Mouse (Mus musculus): ENCODE results near the gene Tle4. TPM values are rescaled to one million over a fixed set of nuclear protein-coding genes. Genes with fewer than 3 reads are reported as not detected.

Tle4 gene
- polyA plus RNA-seq, 1 experiment from 2014 or later = 21.1 TPM

DNA sequence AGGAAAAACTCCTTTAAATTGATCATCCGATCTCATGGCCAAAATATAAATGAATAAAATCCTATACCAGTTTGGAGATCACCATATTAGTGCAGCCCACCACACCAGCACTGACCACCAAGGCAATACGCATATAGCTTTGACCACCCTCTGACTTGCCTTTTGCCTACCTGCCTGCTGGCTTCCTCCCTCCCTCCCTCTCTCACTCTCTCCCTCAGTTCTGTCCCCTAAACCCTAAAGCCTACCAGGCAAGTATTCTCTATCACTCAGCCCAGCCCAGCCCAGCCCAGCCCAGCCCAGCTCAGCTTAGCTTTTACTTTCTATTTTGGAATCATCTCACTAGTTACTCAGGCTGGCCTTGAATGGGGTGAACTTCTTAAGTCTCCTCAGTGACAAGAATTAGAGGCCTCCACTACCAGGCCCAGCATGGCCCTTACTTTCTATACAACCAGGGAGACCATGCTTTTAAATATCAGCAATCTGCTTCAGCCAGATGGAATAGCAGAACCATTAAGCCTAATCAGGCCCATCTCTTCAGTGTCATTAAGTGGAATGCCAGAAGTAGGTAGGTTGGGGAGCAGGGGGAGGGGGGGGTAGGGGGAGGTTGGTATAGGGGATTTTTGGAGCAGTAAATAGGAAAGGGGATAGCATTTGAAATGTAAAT lies 91.8 kb downstream of the Tle4 start:
- no peak for ATAC-seq (ENCODE audit: insufficient number of reproducible peaks, insufficient read depth, low FRiP score, low read depth)

DNA sequence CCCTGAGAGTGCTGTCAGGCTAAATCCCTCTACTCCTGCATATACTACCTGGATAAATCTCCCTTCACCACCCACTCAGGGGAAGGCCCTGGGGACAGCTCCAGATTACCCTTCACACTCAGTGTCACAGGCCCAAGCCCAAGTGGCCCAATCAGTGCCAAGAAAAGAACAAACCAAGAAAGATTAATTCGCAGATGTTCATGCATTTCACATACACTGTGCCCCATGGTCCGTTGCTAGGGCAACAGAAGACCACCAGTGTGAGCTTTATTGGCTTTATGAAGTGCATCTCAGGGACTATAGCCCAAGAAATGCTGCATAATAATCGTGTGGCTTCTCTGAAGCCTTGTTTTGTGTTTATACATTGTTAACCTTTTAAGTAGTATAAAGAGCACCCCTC lies 92.5 kb downstream of the Tle4 start:
- ATAC-seq (ENCODE audit: insufficient number of reproducible peaks, insufficient read depth, low FRiP score, low read depth) = no peak
- Histone ChIP-seq H3K9me3 (ENCODE audit: control insufficient read depth, low read depth, low read length) (no peaks in the 10 kb centered on the region), H3K36me3 (ENCODE audit: control insufficient read depth, insufficient read depth, low read length) (no peaks in the 10 kb centered on the region), H3K4me2 (replicated peaks; ENCODE audit: low read depth, low read length) (no peak overlapping the region), H3K4me1 (ENCODE audit: control insufficient read depth, insufficient read depth, low read length) (0 out of 2 replicates have a peak, but pooled peaks cover 5% of the 10 kb centered on the region), H3K27me3 (ENCODE audit: control insufficient read depth, insufficient read depth, low read length) (no peaks in the 10 kb centered on the region), H3K4me3 (ENCODE audit: low read depth, low read length) (no peak overlapping the region), H3K9ac (replicated peaks; ENCODE audit: low read depth, low read length) (no peak overlapping the region), H3K27ac (ENCODE audit: low read length) (no peak overlapping the region)
- 77% methylated on average over 3 of the region's 3 CpGs for WGBS

More for the DNA sequence above, 91.8 kb downstream of the Tle4 start:
- Histone ChIP-seq H3K9ac (replicated peaks; ENCODE audit: low read depth, low read length) (no peak overlapping the region), H3K27ac (ENCODE audit: low read length) (no peak overlapping the region), H3K9me3 (ENCODE audit: control insufficient read depth, low read depth, low read length) (no peaks in the 10 kb centered on the region), H3K4me2 (replicated peaks; ENCODE audit: low read depth, low read length) (no peak overlapping the region), H3K4me1 (ENCODE audit: control insufficient read depth, insufficient read depth, low read length) (0 out of 2 replicates have a peak, but pooled peaks cover 5% of the 10 kb centered on the region), H3K4me3 (ENCODE audit: low read depth, low read length) (no peak overlapping the region), H3K27me3 (ENCODE audit: control insufficient read depth, insufficient read depth, low read length) (no peaks in the 10 kb centered on the region), H3K36me3 (ENCODE audit: control insufficient read depth, insufficient read depth, low read length) (no peaks in the 10 kb centered on the region)
- 96% methylated on average over 2 of the region's 2 CpGs for whole genome bisulfite sequencing

DNA sequence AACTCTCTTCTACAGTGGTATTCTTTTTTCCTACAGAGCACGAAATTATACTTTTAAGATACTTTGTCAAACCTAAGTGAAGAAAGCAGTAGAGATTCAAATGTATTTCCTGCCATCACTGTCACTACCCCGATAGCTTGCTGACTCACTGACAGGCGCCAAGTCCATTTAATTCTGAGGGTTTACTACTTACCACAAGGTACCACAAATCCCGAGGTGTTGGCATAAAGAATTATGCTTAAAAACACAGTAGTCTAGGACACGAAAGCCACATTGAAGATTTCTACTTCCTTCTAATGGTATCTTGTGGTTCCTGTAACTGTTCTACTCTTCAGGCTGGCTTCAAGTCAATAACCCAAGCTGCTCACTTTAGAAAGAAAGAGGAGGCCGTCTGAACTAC lies 94.0 kb downstream of the Tle4 start:
- H3K9ac ChIP-seq (replicated peaks; ENCODE audit: low read depth, low read length) = no peak overlapping the region
- no peak overlapping the region for H3K4me2 ChIP-seq (replicated peaks; ENCODE audit: low read depth, low read length)
- 75% methylated on average over 6 of the region's 6 CpGs for WGBS
- H3K4me1 ChIP-seq (ENCODE audit: control insufficient read depth, insufficient read depth, low read length) = 0 out of 2 replicates have a peak, but pooled peaks cover 5% of the 10 kb centered on the region
- no peak overlapping the region for H3K4me3 ChIP-seq (ENCODE audit: low read depth, low read length)
- H3K27me3 ChIP-seq (ENCODE audit: control insufficient read depth, insufficient read depth, low read length) = no peaks in the 10 kb centered on the region
- H3K36me3 ChIP-seq (ENCODE audit: control insufficient read depth, insufficient read depth, low read length) = no peaks in the 10 kb centered on the region
- no peak for ATAC-seq (ENCODE audit: insufficient number of reproducible peaks, insufficient read depth, low FRiP score, low read depth)
- no peaks in the 10 kb centered on the region for H3K9me3 ChIP-seq (ENCODE audit: control insufficient read depth, low read depth, low read length)
- H3K27ac ChIP-seq (ENCODE audit: low read length) = no peak overlapping the region

DNA sequence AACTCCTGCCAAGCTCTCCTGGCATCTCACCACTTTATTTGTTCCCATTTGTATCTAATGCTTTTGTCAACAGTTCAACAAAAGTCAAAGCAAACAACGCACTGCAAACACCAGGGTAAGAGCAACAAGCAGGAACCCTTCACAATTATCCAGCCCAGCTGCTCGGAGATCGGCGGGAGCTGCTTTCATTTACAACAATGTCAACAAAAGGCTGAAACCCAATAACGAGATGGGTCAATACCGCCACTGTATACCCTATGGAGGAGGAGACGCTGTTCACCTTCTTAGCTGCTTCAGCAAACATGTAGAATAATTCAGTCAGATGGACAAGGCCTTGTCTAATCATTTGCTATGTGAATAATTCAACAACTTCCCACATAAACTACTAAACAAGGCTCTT lies 95.6 kb downstream of the Tle4 start:
- no peak overlapping the region for H3K4me2 ChIP-seq (replicated peaks; ENCODE audit: low read depth, low read length)
- WGBS = 34% methylated on average over 7 of the region's 7 CpGs
- no peak overlapping the region for H3K4me3 ChIP-seq (ENCODE audit: low read depth, low read length)
- no peak overlapping the region for H3K27ac ChIP-seq (ENCODE audit: low read length)
- 0 out of 2 replicates have a peak, but pooled peaks cover 5% of the 10 kb centered on the region for H3K4me1 ChIP-seq (ENCODE audit: control insufficient read depth, insufficient read depth, low read length)
- H3K36me3 ChIP-seq (ENCODE audit: control insufficient read depth, insufficient read depth, low read length) = no peaks in the 10 kb centered on the region
- peak; percentile 23; the same call in 1 of the 2 replicates for ATAC-seq (ENCODE audit: insufficient number of reproducible peaks, insufficient read depth, low FRiP score, low read depth)
- no peaks in the 10 kb centered on the region for H3K9me3 ChIP-seq (ENCODE audit: control insufficient read depth, low read depth, low read length)
- no peak overlapping the region for H3K9ac ChIP-seq (replicated peaks; ENCODE audit: low read depth, low read length)
- no peaks in the 10 kb centered on the region for H3K27me3 ChIP-seq (ENCODE audit: control insufficient read depth, insufficient read depth, low read length)

DNA sequence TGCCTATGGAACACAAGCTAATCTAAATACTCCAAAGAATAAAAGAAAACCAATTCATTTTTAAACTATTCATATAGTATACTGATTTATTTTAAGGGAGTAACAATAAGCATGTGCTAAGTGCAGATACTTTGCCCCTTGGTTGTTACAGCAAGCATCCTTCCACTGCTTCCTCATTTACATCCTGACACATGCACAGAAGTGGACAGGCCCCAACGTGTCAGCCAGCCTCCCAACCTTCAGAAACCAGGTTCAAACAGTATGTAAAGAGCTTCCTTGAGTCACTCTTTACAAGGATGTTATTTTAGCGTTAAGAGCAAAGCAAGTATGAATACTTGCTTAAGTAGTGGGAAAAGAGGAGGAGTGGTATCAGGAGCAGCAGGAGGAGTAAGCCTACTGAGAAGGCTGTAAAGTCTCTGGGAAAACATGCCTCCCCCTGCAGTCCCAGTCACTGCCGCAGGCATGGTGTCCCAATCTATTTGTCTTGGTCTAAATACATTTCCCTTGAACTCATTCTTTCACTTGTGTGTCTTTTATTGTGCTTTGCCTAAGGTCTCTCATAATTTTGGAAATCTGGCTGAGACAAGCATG lies 97.9 kb downstream of the Tle4 start:
- Histone ChIP-seq H3K4me2 (replicated peaks; ENCODE audit: low read depth, low read length) (no peak overlapping the region), H3K9me3 (ENCODE audit: control insufficient read depth, low read depth, low read length) (no peaks in the 10 kb centered on the region), H3K27ac (ENCODE audit: low read length) (no peak overlapping the region), H3K4me3 (ENCODE audit: low read depth, low read length) (no peak overlapping the region), H3K4me1 (ENCODE audit: control insufficient read depth, insufficient read depth, low read length) (0 out of 2 replicates have a peak, but pooled peaks cover 5% of the 10 kb centered on the region), H3K9ac (replicated peaks; ENCODE audit: low read depth, low read length) (no peak overlapping the region), H3K36me3 (ENCODE audit: control insufficient read depth, insufficient read depth, low read length) (no peaks in the 10 kb centered on the region), H3K27me3 (ENCODE audit: control insufficient read depth, insufficient read depth, low read length) (no peaks in the 10 kb centered on the region)
- ATAC-seq (ENCODE audit: insufficient number of reproducible peaks, insufficient read depth, low FRiP score, low read depth) = no peak
- WGBS = 32% methylated on average over 3 of the region's 3 CpGs

DNA sequence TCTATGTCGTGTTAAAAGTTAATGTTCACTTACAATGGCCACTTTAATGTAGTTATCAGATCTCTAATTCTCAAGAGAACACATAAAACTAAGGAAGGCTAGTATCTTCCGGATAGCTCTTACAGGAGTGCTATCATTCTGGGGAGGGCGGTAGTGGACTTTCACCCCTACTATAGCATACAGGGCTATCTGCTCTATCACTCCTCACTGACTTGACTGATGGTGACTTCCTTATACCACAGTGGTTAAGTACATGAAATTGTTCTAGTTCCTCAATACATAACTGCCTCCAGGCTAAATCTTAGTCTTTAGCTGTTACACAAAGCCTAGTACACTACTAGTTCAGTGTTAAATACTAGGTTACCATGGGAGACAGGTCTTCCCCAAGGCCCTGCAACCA lies 104.8 kb downstream of the Tle4 start:
- no peaks in the 10 kb centered on the region for H3K27me3 ChIP-seq (ENCODE audit: control insufficient read depth, insufficient read depth, low read length)
- ATAC-seq (ENCODE audit: insufficient number of reproducible peaks, insufficient read depth, low FRiP score, low read depth) = no peak
- WGBS = 93% methylated on average over 3 of the region's 3 CpGs
- H3K4me1 ChIP-seq (ENCODE audit: control insufficient read depth, insufficient read depth, low read length) = no peaks in the 10 kb centered on the region
- H3K4me3 ChIP-seq (ENCODE audit: low read depth, low read length) = no peak overlapping the region
- no peaks in the 10 kb centered on the region for H3K36me3 ChIP-seq (ENCODE audit: control insufficient read depth, insufficient read depth, low read length)
- no peaks in the 10 kb centered on the region for H3K9me3 ChIP-seq (ENCODE audit: control insufficient read depth, low read depth, low read length)
- no peak overlapping the region for H3K9ac ChIP-seq (replicated peaks; ENCODE audit: low read depth, low read length)
- H3K27ac ChIP-seq (ENCODE audit: low read length) = no peak overlapping the region
- H3K4me2 ChIP-seq (replicated peaks; ENCODE audit: low read depth, low read length) = no peak overlapping the region

DNA sequence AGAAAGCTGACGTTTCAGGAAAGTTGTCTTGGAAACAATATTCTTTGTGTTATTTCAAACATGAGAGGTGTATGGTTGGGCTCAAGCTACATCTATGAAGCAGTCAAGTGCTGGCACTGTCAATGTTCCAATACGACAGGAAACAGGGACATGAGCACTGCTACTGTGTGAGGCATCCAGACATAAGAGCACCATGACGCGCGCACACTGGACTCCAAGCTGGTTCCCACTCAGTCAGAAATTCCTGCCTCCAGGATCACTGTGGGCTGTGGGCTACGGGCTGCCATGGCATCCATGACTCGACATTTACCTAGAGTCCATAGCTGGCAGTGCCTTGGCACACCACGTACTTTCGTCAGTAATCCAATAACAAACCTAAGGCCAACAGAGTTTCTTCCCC lies 110.7 kb downstream of the Tle4 start:
- Histone ChIP-seq H3K27ac (ENCODE audit: low read length) (no peak overlapping the region), H3K4me3 (ENCODE audit: low read depth, low read length) (no peak overlapping the region), H3K9ac (replicated peaks; ENCODE audit: low read depth, low read length) (no peak overlapping the region), H3K27me3 (ENCODE audit: control insufficient read depth, insufficient read depth, low read length) (no peaks in the 10 kb centered on the region), H3K4me2 (replicated peaks; ENCODE audit: low read depth, low read length) (no peak overlapping the region), H3K9me3 (ENCODE audit: control insufficient read depth, low read depth, low read length) (no peaks in the 10 kb centered on the region), H3K36me3 (ENCODE audit: control insufficient read depth, insufficient read depth, low read length) (no peaks in the 10 kb centered on the region), H3K4me1 (ENCODE audit: control insufficient read depth, insufficient read depth, low read length) (peaks cover 3% of the 10 kb centered on the region; the same call in 1 of the 2 replicates)
- WGBS = 81% methylated on average over 9 of the region's 9 CpGs
- no peak for ATAC-seq (ENCODE audit: insufficient number of reproducible peaks, insufficient read depth, low FRiP score, low read depth)

DNA sequence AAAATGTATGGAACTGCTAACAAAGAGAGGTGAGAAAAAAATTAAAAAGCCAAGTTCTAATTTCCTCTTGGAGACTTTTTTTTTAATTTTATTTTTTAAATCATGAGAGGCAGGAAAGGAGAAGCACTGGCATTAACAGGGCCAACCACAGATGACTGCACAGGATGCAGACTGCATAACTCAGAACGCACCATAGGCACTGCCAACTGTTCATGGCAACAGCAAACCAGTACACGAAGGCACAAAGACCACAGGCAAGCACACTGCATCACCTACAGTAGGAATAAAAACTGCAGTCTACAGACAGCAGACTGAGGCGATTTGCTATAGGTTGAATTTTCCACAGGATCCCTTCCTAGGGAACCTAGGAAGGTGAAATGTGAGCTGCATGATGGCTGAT lies 112.7 kb downstream of the Tle4 start:
- Histone ChIP-seq H3K4me1 (ENCODE audit: control insufficient read depth, insufficient read depth, low read length) (peaks cover 8% of the 10 kb centered on the region; the same call in 1 of the 2 replicates), H3K4me3 (ENCODE audit: low read depth, low read length) (no peak overlapping the region), H3K9ac (replicated peaks; ENCODE audit: low read depth, low read length) (no peak overlapping the region), H3K9me3 (ENCODE audit: control insufficient read depth, low read depth, low read length) (no peaks in the 10 kb centered on the region), H3K36me3 (ENCODE audit: control insufficient read depth, insufficient read depth, low read length) (no peaks in the 10 kb centered on the region), H3K27me3 (ENCODE audit: control insufficient read depth, insufficient read depth, low read length) (no peaks in the 10 kb centered on the region), H3K27ac (ENCODE audit: low read length) (no peak overlapping the region), H3K4me2 (replicated peaks; ENCODE audit: low read depth, low read length) (no peak overlapping the region)
- WGBS = 84% methylated on average over 3 of the region's 3 CpGs
- no peak for ATAC-seq (ENCODE audit: insufficient number of reproducible peaks, insufficient read depth, low FRiP score, low read depth)

Measured in stomach, embryonic 14.5 days (tissue).